Mouse (Mus musculus) myocyte (in vitro differentiated cells): ENCODE data around the gene Tfap4. TPM values are rescaled to one million over a fixed set of nuclear protein-coding genes. Genes with fewer than 3 reads are reported as not detected.

ENCODE experiments used
- H3K27me3 ChIP-seq: one replicate; pipeline ENCODE4 v1.6.1; 2011; ENCODE audit not compliant: control insufficient read depth, insufficient read depth, insufficient read length
- H3K36me3 ChIP-seq: one replicate; pipeline ENCODE4 v1.6.1; 2011; ENCODE audit not compliant: control insufficient read depth, insufficient read depth
- H3K4me2 ChIP-seq: one replicate; pipeline ENCODE4 v1.6.1; 2011; ENCODE audit warnings: low read depth, control low read depth
- H3K4me3 ChIP-seq: one replicate; pipeline ENCODE4 v1.5.1; 2011; ENCODE audit warnings: mild to moderate bottlenecking, control low read depth, moderate library complexity
- H3K79me2 ChIP-seq: one replicate; pipeline ENCODE4 v1.6.1; 2011; ENCODE audit not compliant: control insufficient read depth, insufficient read depth
- H3ac ChIP-seq: one replicate; pipeline ENCODE4 v1.6.1; 2011; ENCODE audit not compliant: control insufficient read depth, insufficient read length
- CEBPB ChIP-seq: IDR thresholded peaks from 2 replicates; pipeline ENCODE4 v1.6.1; 2011; ENCODE audit warnings: mild to moderate bottlenecking, moderate library complexity; ENCODE audit not compliant: poor library complexity, insufficient read depth, severe bottlenecking
- E2F4 ChIP-seq: IDR thresholded peaks from one replicate; pipeline ENCODE4 v1.6.1; 2011; ENCODE audit warnings: mild to moderate bottlenecking, control low read depth, moderate library complexity; ENCODE audit not compliant: insufficient read depth
- MAX ChIP-seq: IDR thresholded peaks from one replicate; pipeline ENCODE4 v1.6.1; 2011; ENCODE audit warnings: low read depth, mild to moderate bottlenecking, control low read depth
- MYOD1 ChIP-seq, 3 experiments: IDR thresholded peaks; one replicate each; pipeline ENCODE4 v1.6.1; 2011; ENCODE audit warnings: control low read depth in 2 of 3, low read depth in 2 of 3, mild to moderate bottlenecking in 2 of 3, moderate library complexity in 1 of 3; ENCODE audit not compliant: insufficient read length in 2 of 3, control insufficient read depth in 1 of 3
- MYOG ChIP-seq, 3 experiments: IDR thresholded peaks; one replicate each; pipeline ENCODE4 v1.6.1; 2011; ENCODE audit warnings: control low read depth in 2 of 3, low read depth in 2 of 3, mild to moderate bottlenecking in 2 of 3; ENCODE audit not compliant: insufficient read length in 2 of 3, control insufficient read depth in 1 of 3, insufficient read depth in 1 of 3
- POLR2A ChIP-seq: IDR thresholded peaks from one replicate; pipeline ENCODE4 v1.6.1; 2011; ENCODE audit warnings: low read depth, mild to moderate bottlenecking, control low read depth, moderate library complexity; ENCODE audit not compliant: insufficient read length
- POLR2AphosphoS2 ChIP-seq: IDR thresholded peaks from one replicate; pipeline ENCODE4 v1.6.1; 2011; ENCODE audit warnings: low read depth, control low read depth; ENCODE audit not compliant: insufficient read length
- REST ChIP-seq: IDR thresholded peaks from one replicate; pipeline ENCODE4 v1.6.1; 2011; ENCODE audit warnings: mild to moderate bottlenecking, control low read depth, moderate library complexity; ENCODE audit not compliant: insufficient read depth, insufficient read length
- SRF ChIP-seq: IDR thresholded peaks from one replicate; pipeline ENCODE4 v1.6.1; 2011; ENCODE audit warnings: low read depth; ENCODE audit not compliant: control insufficient read depth, insufficient read length
- TCF12 ChIP-seq: IDR thresholded peaks from one replicate; pipeline ENCODE4 v1.6.1; 2011; ENCODE audit warnings: mild to moderate bottlenecking, control low read depth; ENCODE audit not compliant: poor library complexity, insufficient read depth, severe bottlenecking
- TCF3 ChIP-seq: IDR thresholded peaks from one replicate; pipeline ENCODE4 v1.6.1; 2011; ENCODE audit warnings: low read depth, control low read depth; ENCODE audit not compliant: insufficient read length
- USF1 ChIP-seq: IDR thresholded peaks from one replicate; pipeline ENCODE4 v1.6.1; 2011; ENCODE audit warnings: low read depth, mild to moderate bottlenecking, control low read depth, moderate library complexity
- polyA plus RNA-seq: library from polyadenylated mRNA; unstranded; fragments of >200 nt; fragmentation: generic; extraction: Trizol; gene quantifications from one replicate; pipeline ENCODE4 v1.2.1, GENCODE M21; 2012; ENCODE audit warnings: missing spikeins

The Tfap4 gene
- polyA plus RNA-seq, 1 experiment = 4.0 TPM

GRCm38 (mm10) chr16:4605514-4606131, 46.0 kb upstream of the Tfap4 start:
- Histone ChIP-seq H3K4me3 (no peak overlapping the region), H3K4me2 (no peak overlapping the region), H3K36me3 (peaks cover 13% of the 10 kb centered on the region), H3K27me3 (no peaks in the 10 kb centered on the region), H3ac (no peak overlapping the region), H3K79me2 (peaks cover 81% of the 10 kb centered on the region)
- TF ChIP-seq MYOD1 (IDR thresholded peaks at IDR 0.05; ENCODE audit: control insufficient read depth in 1 of 3, insufficient read length in 2 of 3, low read depth in 2 of 3) (no peak), POLR2AphosphoS2 (no peak), USF1 (no peak), E2F4 (no peak), CEBPB (no peak), TCF12 (no peak), REST (no peak), TCF3 (no peak), POLR2A (no peak), SRF (no peak), MAX (no peak)

GRCm38 (mm10) chr16:4604293-4604837, 44.7 kb upstream of the Tfap4 start:
- TF ChIP-seq MAX = no peak
- no peak for TF ChIP-seq MYOD1 (IDR thresholded peaks at IDR 0.05; ENCODE audit: control insufficient read depth in 1 of 3, insufficient read length in 2 of 3, low read depth in 2 of 3)
- TF ChIP-seq TCF3 = no peak
- TF ChIP-seq CEBPB = no peak
- no peak for TF ChIP-seq MYOG (IDR thresholded peaks at IDR 0.05; ENCODE audit: control insufficient read depth in 1 of 3, insufficient read depth in 1 of 3, insufficient read length in 2 of 3, low read depth in 2 of 3)
- TF ChIP-seq SRF = no peak
- TF ChIP-seq POLR2A = no peak
- TF ChIP-seq POLR2AphosphoS2 = no peak
- no peak for TF ChIP-seq E2F4
- TF ChIP-seq REST = no peak
- Histone ChIP-seq H3K27me3 (no peaks in the 10 kb centered on the region), H3K4me3 (no peak overlapping the region), H3ac (no peak overlapping the region), H3K4me2 (peak overlapping the region; percentile 30), H3K79me2 (peaks cover 94% of the 10 kb centered on the region), H3K36me3 (peaks cover 5% of the 10 kb centered on the region)

GRCm38 (mm10) chr16:4603453-4603837, 43.8 kb upstream of the Tfap4 start:
- Histone ChIP-seq H3K4me3 (no peak overlapping the region), H3K27me3 (no peaks in the 10 kb centered on the region), H3K79me2 (peaks cover 97% of the 10 kb centered on the region), H3ac (no peak overlapping the region), H3K36me3 (no peaks in the 10 kb centered on the region), H3K4me2 (no peak overlapping the region)
- TF ChIP-seq TCF3 = no peak
- no peak for TF ChIP-seq SRF
- TF ChIP-seq POLR2A = no peak
- no peak for TF ChIP-seq TCF12
- TF ChIP-seq USF1 = no peak
- no peak for TF ChIP-seq E2F4
- TF ChIP-seq MAX = no peak
- no peak for TF ChIP-seq POLR2AphosphoS2
- TF ChIP-seq MYOG (IDR thresholded peaks at IDR 0.05; ENCODE audit: control insufficient read depth in 1 of 3, insufficient read depth in 1 of 3, insufficient read length in 2 of 3, low read depth in 2 of 3) = no peak
- no peak for TF ChIP-seq MYOD1 (IDR thresholded peaks at IDR 0.05; ENCODE audit: control insufficient read depth in 1 of 3, insufficient read length in 2 of 3, low read depth in 2 of 3)
- no peak for TF ChIP-seq CEBPB
- TF ChIP-seq REST = no peak

GRCm38 (mm10) chr16:4602766-4603452, 43.3 kb upstream of the Tfap4 start:
- no peaks in the 10 kb centered on the region for H3K36me3 ChIP-seq
- H3K4me2 ChIP-seq = peak overlapping the region; percentile 30
- no peak overlapping the region for H3ac ChIP-seq
- no peaks in the 10 kb centered on the region for H3K27me3 ChIP-seq
- no peak overlapping the region for H3K4me3 ChIP-seq
- TF ChIP-seq REST (no peak), E2F4 (no peak), MYOD1 (IDR thresholded peaks at IDR 0.05; ENCODE audit: control insufficient read depth in 1 of 3, insufficient read length in 2 of 3, low read depth in 2 of 3) (peak in 1 of 3 experiments; percentile 27), TCF3 (no peak)
- peaks cover 99% of the 10 kb centered on the region for H3K79me2 ChIP-seq

- H3ac ChIP-seq = no peak overlapping the region
- H3K79me2 ChIP-seq = peaks cover 99% of the 10 kb centered on the region
- H3K27me3 ChIP-seq = no peaks in the 10 kb centered on the region
- TF ChIP-seq MYOD1 (IDR thresholded peaks at IDR 0.05; ENCODE audit: control insufficient read depth in 1 of 3, insufficient read length in 2 of 3, low read depth in 2 of 3) (no peak), TCF12 (no peak), MAX (no peak), MYOG (IDR thresholded peaks at IDR 0.05; ENCODE audit: control insufficient read depth in 1 of 3, insufficient read depth in 1 of 3, insufficient read length in 2 of 3, low read depth in 2 of 3) (peak in 1 of 3 experiments; percentile 10), POLR2A (no peak)
- H3K36me3 ChIP-seq = no peaks in the 10 kb centered on the region
- H3K4me3 ChIP-seq = no peak overlapping the region
- H3K4me2 ChIP-seq = no peak overlapping the region
These were observed 42.5 kb upstream of the Tfap4 start for GRCm38 (mm10) chr16:4602189-4602588.
